Mouse (Mus musculus) gonadal fat pad, adult 2 months (tissue): Measurements from ENCODE around the gene Fancd2os. TPM values are rescaled to one million over a fixed set of nuclear protein-coding genes. Genes with fewer than 3 reads are reported as not detected.

ENCODE experiments used
- DNase-seq: peaks from one replicate; pipeline ENCODE4 v3.0.0-alpha.2; 2012; ENCODE audit warnings: low read depth
- polyA plus RNA-seq: library from polyadenylated mRNA; depleted of rRNA; stranded (reverse); fragments of >200 nt; gene quantifications from 2 replicates; pipeline ENCODE4 v1.2.3, GENCODE M21; 2012; rRNA removed

Fancd2os gene
- 0.18 TPM in 1 of 2 replicates, not detected in the other for polyA plus RNA-seq

DNA sequence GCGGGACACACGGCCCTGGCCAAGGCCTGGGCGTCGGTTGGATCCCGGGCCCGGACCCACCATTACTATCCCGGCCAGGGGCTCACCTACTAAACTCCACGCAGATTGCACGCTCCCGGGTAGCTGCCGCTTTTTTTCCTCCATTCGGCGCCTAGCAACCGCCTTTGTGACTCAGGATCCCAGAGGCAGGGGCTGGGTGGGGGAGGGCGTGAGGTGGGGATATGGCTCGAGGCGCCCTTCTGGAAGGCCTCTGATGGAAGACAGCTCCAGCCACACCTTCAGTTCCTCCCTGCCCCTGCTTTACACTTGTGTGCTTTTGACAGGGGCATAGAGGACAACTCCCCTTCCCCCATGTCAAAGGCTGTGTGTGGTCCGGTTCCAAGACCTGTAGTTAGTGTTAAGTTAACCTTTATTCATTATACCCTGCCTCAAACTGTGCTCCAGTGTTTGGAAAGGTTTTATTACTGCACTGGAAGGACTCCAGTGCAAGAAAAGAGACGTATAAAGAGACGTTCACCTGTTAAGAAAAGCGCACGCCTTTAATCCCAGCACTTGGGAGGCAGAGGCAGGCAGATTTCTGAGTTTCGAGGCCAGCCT lies at the start of gene Fancd2os:
Gene Fancd2os, minus strand, starts transcription at position 173 of the 597 bp plus-strand sequence.
- no peak for DNase-seq

DNA sequence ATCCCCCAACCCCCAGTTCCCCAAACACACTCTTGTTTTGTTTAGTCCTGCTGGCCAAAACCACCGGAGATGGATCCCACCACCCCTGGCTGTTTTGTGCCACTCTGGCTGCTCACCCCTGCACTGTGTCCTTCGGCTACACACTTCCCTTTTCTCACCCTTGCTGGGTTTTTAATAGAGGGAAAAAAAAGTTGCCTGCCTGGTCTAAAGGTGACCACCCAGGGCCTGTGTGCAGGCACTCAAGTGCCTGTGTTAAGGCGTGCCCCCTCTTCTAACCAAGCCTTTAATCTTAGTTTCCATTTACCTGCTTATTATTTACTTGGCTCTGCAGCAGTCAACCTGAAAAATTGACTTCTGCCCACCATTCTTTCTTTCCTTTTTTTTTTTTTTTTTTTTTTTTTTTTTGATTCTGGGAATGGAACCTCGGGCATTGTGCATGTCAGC lies 49.7 kb upstream of the Fancd2os start:
- no peak for DNase-seq

- no peak for DNase-seq
Measured at GRCm38 (mm10) chr6:113649346-113650196, 49.1 kb upstream of the Fancd2os start.

DNA sequence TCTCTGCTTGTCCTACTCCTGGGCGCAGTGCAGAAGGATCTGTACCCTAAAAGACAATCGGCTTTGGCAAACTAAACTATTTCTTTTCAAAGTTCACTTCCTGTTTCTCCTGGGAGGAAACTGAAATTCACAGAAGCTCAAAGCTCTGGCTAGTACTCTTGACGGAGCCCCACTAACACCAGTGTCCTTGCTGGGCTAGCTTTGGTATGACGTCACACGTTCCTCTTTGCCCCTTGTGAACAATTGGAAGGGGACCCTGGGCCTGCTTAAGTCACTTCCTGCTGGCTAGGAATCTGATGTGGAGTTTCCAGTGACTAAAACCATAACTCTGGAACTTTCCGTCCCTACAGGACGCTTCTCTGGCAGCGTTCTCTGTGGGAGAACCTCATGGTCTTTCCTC lies 44.3 kb upstream of the Fancd2os start:
- no peak for DNase-seq

DNA sequence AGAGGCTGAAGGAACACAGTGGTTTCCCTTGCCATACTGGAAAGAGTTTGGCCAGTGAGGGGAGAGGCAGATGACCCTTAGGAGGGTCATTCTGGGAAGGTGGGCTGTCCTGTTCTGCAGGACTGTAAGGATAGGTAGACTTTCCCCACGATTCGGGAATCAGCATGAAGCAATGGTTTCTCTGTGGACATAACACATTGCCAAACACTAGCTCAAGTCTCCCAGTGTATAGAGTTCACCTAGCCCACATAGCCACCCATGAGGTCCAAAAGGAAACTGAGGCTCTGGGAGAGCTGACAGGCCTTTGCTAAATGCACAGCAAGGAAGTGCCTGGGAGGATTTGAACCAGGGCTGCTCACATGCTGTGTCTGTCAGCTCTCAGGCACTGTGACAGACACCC lies 43.5 kb upstream of the Fancd2os start:
- no peak for DNase-seq

GRCm38 (mm10) chr6:113643021-113643420 lies 42.5 kb upstream of the Fancd2os start:
- DNase-seq, result no peak

- DNase-seq, result no peak
Measured at GRCm38 (mm10) chr6:113642605-113643004, 42.1 kb upstream of the Fancd2os start.

DNA sequence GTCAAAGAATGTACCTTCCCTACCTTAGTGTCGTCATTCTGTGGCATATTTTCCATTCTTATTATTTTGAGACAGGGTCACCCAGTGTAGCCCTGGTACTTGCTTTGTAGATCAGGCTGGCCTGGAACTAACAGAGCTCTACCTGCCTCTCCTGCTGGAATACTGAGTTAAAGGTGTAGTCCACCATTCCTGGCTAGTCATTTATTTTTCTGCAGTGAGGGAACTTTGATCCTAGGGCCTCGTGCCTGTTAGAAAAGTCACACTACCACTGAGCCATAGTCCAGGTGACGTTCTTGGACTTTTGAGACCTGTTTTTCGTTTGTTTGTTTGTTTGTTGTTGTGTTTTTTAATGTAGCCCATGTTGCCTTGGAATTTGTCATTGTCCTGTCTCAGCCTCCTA lies 38.7 kb upstream of the Fancd2os start:
- no peak for DNase-seq

DNA sequence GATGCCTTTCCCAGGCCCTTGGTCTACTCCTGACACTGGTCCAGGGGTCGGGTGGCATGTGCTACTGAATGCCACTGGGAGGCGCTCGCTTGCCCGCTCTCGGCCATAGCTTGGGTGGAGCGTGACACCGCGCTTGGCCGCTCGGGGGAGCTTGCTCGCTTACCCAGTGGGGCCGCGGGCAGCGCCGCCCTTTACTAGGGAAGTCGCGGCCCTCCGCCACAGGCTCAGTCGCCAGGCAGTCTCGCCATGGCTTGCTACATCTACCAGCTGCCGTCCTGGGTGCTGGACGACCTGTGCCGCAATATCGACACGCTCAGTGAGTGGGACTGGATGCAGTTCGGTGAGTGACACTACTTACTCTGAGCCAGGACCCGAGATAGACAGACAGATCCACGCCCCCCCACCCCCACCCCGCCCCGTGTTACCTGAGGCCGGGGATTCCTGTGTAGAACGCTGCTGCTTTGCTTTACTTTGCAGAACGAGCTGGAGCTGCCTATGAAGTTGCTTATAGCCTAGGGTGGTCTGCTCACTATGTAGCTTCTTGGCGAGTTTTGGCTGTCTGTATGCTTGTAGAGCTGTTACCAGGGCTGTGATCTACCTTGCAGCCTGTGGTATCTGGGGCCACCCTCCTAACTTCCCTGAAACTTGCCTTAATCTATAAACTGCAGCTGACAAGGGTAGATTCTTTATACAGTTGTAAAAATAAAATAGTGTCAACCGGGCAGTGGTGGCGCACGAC lies 38.0 kb upstream of the Fancd2os start, which contains the start of gene Irak2:
Gene Irak2, plus strand, starts transcription at position 166 of the 739 bp plus-strand sequence.
- DNase-seq, result no peak

- DNase-seq, result no peak
Measured at GRCm38 (mm10) chr6:113632863-113633262, 32.3 kb upstream of the Fancd2os start.

GRCm38 (mm10) chr6:113630322-113630721 lies 29.8 kb upstream of the Fancd2os start:
- DNase-seq, result no peak

- no peak for DNase-seq
Measured at GRCm38 (mm10) chr6:113624989-113625770, 24.7 kb upstream of the Fancd2os start.

GRCm38 (mm10) chr6:113623941-113624751 lies 23.6 kb upstream of the Fancd2os start, which contains the start of gene Vhl:
Gene Vhl, plus strand, starts transcription at chr6:113623959.
- DNase-seq, result no peak

- no peak for DNase-seq
Measured at GRCm38 (mm10) chr6:113623386-113623785, 22.9 kb upstream of the Fancd2os start.

GRCm38 (mm10) chr6:113615489-113615888 lies 15.0 kb upstream of the Fancd2os start:
- DNase-seq, result no peak

- no peak for DNase-seq
Measured at GRCm38 (mm10) chr6:113614997-113615396, 14.5 kb upstream of the Fancd2os start.

DNA sequence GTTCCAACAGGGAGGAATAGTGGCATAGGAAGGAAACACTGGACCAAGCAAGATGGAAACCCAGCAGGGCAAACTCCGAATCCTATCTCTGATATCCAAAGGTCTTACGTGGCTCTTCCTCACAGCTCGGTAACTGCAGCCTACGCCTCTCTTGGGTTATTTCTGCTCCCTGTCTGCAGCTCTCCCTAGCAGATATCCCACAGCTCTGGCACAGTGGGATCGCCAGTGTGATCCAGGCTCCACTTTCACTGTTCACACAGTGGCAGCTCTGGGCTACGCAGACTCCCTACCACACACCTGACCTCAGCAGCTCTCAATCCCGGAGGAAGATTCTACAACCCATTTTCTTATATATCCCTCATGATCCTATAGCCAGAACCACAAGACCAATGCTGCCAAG lies 13.6 kb upstream of the Fancd2os start:
- DNase-seq, result no peak

DNA sequence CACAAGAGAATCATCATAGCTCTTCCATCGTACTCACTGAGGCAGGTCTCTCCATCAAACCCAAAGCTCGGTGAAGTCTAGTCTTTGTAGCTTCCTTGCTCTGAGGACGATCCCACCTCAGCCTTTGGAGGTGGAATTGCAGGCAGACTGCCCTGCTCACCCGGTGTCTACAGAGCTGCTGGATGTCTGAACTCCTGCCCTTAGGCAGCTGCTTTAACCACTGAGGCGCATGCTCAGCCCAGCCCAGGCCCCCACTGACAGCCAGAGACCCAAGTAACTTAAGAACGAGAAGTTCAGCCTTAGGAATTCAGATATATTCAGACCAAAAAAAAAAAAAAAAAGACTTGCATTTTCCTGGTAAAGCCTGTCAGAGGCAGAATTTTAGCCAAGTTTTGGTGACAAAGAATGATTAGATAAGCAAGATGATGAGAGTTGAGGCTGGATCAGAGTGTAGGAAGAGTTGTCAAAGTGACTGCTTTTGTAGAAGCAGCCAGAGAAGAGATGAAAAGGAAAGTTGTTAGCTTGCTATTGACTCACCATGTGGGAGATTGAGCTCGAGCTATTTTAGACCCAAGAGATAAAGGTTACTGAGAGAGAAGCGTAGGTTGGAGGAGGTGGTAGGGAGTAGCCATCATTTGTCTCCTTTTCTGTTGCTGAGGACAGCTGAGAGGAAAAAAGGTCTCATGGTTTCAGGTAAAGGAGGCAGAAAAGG lies 11.9 kb upstream of the Fancd2os start:
- no peak for DNase-seq

DNA sequence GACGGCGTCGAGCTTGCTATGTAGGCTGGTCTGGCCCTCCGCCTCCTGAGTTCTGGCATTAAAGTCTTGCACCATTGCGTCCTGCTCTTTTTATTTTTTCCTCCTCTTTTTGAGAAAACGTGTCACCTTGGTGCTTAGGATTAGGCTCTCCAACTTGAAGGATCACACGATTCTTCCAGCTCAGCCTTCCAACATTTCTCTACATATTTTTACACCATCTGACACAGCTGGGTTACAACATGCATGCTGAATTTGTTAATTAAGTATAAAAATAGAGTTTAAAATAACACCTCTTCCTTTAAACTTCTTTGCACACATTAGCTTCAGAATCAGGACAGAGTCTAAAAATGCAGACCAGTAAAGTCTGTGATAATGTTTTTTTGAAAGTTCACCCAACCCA lies 8.8 kb upstream of the Fancd2os start:
- no peak for DNase-seq

GRCm38 (mm10) chr6:113608871-113609270 lies 8.4 kb upstream of the Fancd2os start:
- DNase-seq, result no peak
